Mouse (Mus musculus) liver, embryonic 14.5 days (tissue): ENCODE measurements around the gene Mdm4. TPM values are rescaled to one million over a fixed set of nuclear protein-coding genes. Genes with fewer than 3 reads are reported as not detected.

Experiments used
- ATAC-seq: fragments of 200-750 bp; cut with Nextera tagmentation; 2 replicates; pipeline ENCODE4 v1.8.0; 2017; ENCODE audit warnings: moderate number of reproducible peaks, mild to moderate bottlenecking, moderate library complexity; ENCODE audit not compliant: insufficient read depth
- DNase-seq, 3 experiments: peaks; one replicate each; pipeline ENCODE4 v3.0.0-alpha.2; 2012 to 2013; ENCODE audit warnings: low read depth in 3 of 3, low spot score in 3 of 3
- H3K27ac ChIP-seq: fragments of 300-500 bp; sonication (generic); 2 replicates; pipeline ENCODE4 v1.5.1; 2014; ENCODE audit warnings: moderate library complexity, mild to moderate bottlenecking, control low read depth, inconsistent platforms
- H3K27me3 ChIP-seq: fragments of 300-500 bp; sonication (generic); 2 replicates; pipeline ENCODE4 v1.6.1; 2014; ENCODE audit warnings: mild to moderate bottlenecking, low read length, moderate library complexity; ENCODE audit not compliant: control insufficient read depth, insufficient read depth
- H3K36me3 ChIP-seq: fragments of 300-500 bp; sonication (generic); replicated peaks from 2 replicates; pipeline ENCODE4 v1.6.1; 2014; ENCODE audit warnings: low read depth; ENCODE audit not compliant: control insufficient read depth, insufficient read depth
- H3K4me1 ChIP-seq, 2 experiments: fragments of 200-500 bp in 1 of 2; fragments of 300-500 bp in 1 of 2; sonication (generic) in 1 of 2; replicated peaks; 2 replicates each; pipeline ENCODE4 v1.6.1; 2012 to 2014; ENCODE audit warnings: antibody characterized with exemption in 1 of 2, inconsistent platforms in 1 of 2, low read length in 1 of 2; ENCODE audit not compliant: control insufficient read depth in 2 of 2, insufficient read depth in 2 of 2
- H3K4me2 ChIP-seq: fragments of 300-500 bp; sonication (generic); 2 replicates; pipeline ENCODE4 v1.6.1; 2014; ENCODE audit warnings: low read depth, mild to moderate bottlenecking, control low read depth, moderate library complexity
- H3K4me3 ChIP-seq, 2 experiments: fragments of 200-500 bp in 1 of 2; fragments of 300-500 bp in 1 of 2; sonication (generic) in 1 of 2; 2 replicates each; pipeline ENCODE4 v1.5.1; 2012 to 2014; ENCODE audit warnings: low read depth in 2 of 2, low read length in 2 of 2, mild to moderate bottlenecking in 2 of 2, control low read depth in 1 of 2, inconsistent platforms in 1 of 2, moderate library complexity in 1 of 2; ENCODE audit not compliant: insufficient read depth in 1 of 2
- H3K9ac ChIP-seq: fragments of 300-500 bp; sonication (generic); replicated peaks from 2 replicates; pipeline ENCODE4 v1.6.1; 2014; ENCODE audit warnings: mild to moderate bottlenecking, control low read depth, moderate library complexity
- H3K9me3 ChIP-seq: fragments of 300-500 bp; sonication (generic); 2 replicates; pipeline ENCODE4 v1.6.1; 2016; ENCODE audit warnings: low read length, mixed read lengths; ENCODE audit not compliant: control insufficient read depth
- CTCF ChIP-seq: IDR thresholded peaks from 2 replicates; pipeline ENCODE4 v1.5.1; 2016; ENCODE audit warnings: antibody characterized with exemption, low read depth, control low read depth
- EP300 ChIP-seq: IDR thresholded peaks from 2 replicates; pipeline ENCODE4 v1.6.1; 2016; ENCODE audit warnings: antibody characterized with exemption, low read depth
- WGBS: fragments of 180-500 bp; shearing (Covaris S2); extraction: QIAGEN DNeasy Blood & Tissue Kit; methylation state at CpG from one replicate; pipeline ENCODE4 v1.1.7; 2014; ENCODE audit not compliant: insufficient replicate concordance; 5-methylcytosine and 5-hydroxymethylcytosine counted together
- polyA plus RNA-seq, 2 experiments: library from polyadenylated mRNA; depleted of rRNA in 1 of 2; stranded (reverse) in 1 of 2; unstranded in 1 of 2; fragments of >200 nt; fragmentation: Nextera tagmentation in 1 of 2; extraction: Ambion mirVana in 1 of 2; gene quantifications; 2 replicates each; pipeline versions ENCODE4 v1.2.1 to v1.2.3; 2012 to 2014

The Mdm4 gene
- polyA plus RNA-seq, 2 experiments, result 11.6 to 25.9 TPM

- ATAC-seq, result no peak
These were observed 105.1 kb downstream of the Mdm4 start for GRCm38 (mm10) chr1:132925270-132925669.

GRCm38 (mm10) chr1:132922257-132922656 lies 108.1 kb downstream of the Mdm4 start:
- no peak overlapping the region for H3K4me3 ChIP-seq
- no peak for TF ChIP-seq CTCF
- no peak for TF ChIP-seq EP300
- no peak overlapping the region for H3K27ac ChIP-seq
- H3K4me1 ChIP-seq, result no peaks in the 10 kb centered on the region
- WGBS, result 77% methylated on average over 9 of the region's 9 CpGs
- ATAC-seq, result no peak
- no peak for DNase-seq
- no peaks in the 10 kb centered on the region for H3K36me3 ChIP-seq
- H3K9me3 ChIP-seq, result no peaks in the 10 kb centered on the region
- no peak overlapping the region for H3K9ac ChIP-seq
- H3K27me3 ChIP-seq, result no peaks in the 10 kb centered on the region
- no peak overlapping the region for H3K4me2 ChIP-seq

More at GRCm38 (mm10) chr1:132925270-132925669, 105.1 kb downstream of the Mdm4 start:
- H3K36me3 ChIP-seq, result no peaks in the 10 kb centered on the region
- no peak overlapping the region for H3K4me3 ChIP-seq
- no peak overlapping the region for H3K27ac ChIP-seq
- 59% methylated on average over 7 of the region's 7 CpGs for WGBS
- DNase-seq, result no peak
- TF ChIP-seq EP300, result no peak
- TF ChIP-seq CTCF, result no peak
- H3K4me1 ChIP-seq, result no peaks in the 10 kb centered on the region
- no peak overlapping the region for H3K4me2 ChIP-seq
- no peak overlapping the region for H3K9ac ChIP-seq
- H3K9me3 ChIP-seq, result no peaks in the 10 kb centered on the region
- H3K27me3 ChIP-seq, result no peaks in the 10 kb centered on the region

GRCm38 (mm10) chr1:132921071-132921470 lies 109.3 kb downstream of the Mdm4 start:
- no peak overlapping the region for H3K9ac ChIP-seq
- no peak overlapping the region for H3K4me2 ChIP-seq
- no peak overlapping the region for H3K4me3 ChIP-seq
- no peak for TF ChIP-seq CTCF
- TF ChIP-seq EP300, result no peak
- ATAC-seq (no peak), DNase-seq (no peak)
- no peaks in the 10 kb centered on the region for H3K4me1 ChIP-seq
- no peaks in the 10 kb centered on the region for H3K36me3 ChIP-seq
- no peak overlapping the region for H3K27ac ChIP-seq
- 11% methylated on average over 13 of the region's 13 CpGs for WGBS
- H3K27me3 ChIP-seq, result no peaks in the 10 kb centered on the region
- no peaks in the 10 kb centered on the region for H3K9me3 ChIP-seq

- H3K9me3 ChIP-seq, result no peaks in the 10 kb centered on the region
- 65% methylated on average over 8 of the region's 8 CpGs for WGBS
- H3K4me3 ChIP-seq, result no peak overlapping the region
- no peaks in the 10 kb centered on the region for H3K27me3 ChIP-seq
- no peak overlapping the region for H3K4me2 ChIP-seq
- TF ChIP-seq CTCF (no peak), EP300 (no peak)
- H3K9ac ChIP-seq, result no peak overlapping the region
- H3K27ac ChIP-seq, result no peak overlapping the region
- no peaks in the 10 kb centered on the region for H3K36me3 ChIP-seq
- DNase-seq (no peak), ATAC-seq (no peak)
- no peaks in the 10 kb centered on the region for H3K4me1 ChIP-seq
These were observed 111.1 kb downstream of the Mdm4 start for GRCm38 (mm10) chr1:132919258-132919657.

GRCm38 (mm10) chr1:132918117-132918680 lies 112.2 kb downstream of the Mdm4 start:
- TF ChIP-seq EP300 (no peak), CTCF (no peak)

More at GRCm38 (mm10) chr1:132918117-132918680, 112.2 kb downstream of the Mdm4 start:
- ATAC-seq, result no peak
- Histone ChIP-seq H3K9ac (no peak overlapping the region), H3K36me3 (no peaks in the 10 kb centered on the region), H3K27me3 (no peaks in the 10 kb centered on the region), H3K4me2 (no peak overlapping the region), H3K4me1 (no peaks in the 10 kb centered on the region), H3K27ac (no peak overlapping the region), H3K4me3 (no peak overlapping the region), H3K9me3 (no peaks in the 10 kb centered on the region)
- 18% methylated on average over 10 of the region's 10 CpGs for WGBS
- no peak for DNase-seq
